Mouse (Mus musculus): Measurements from ENCODE around the gene Zcchc24. TPM values are rescaled to one million over a fixed set of nuclear protein-coding genes. Genes with fewer than 3 reads are reported as not detected.

Gene Zcchc24
- total RNA-seq, 2 experiments from 2014 or later: 56.4 to 58.5 TPM

DNA sequence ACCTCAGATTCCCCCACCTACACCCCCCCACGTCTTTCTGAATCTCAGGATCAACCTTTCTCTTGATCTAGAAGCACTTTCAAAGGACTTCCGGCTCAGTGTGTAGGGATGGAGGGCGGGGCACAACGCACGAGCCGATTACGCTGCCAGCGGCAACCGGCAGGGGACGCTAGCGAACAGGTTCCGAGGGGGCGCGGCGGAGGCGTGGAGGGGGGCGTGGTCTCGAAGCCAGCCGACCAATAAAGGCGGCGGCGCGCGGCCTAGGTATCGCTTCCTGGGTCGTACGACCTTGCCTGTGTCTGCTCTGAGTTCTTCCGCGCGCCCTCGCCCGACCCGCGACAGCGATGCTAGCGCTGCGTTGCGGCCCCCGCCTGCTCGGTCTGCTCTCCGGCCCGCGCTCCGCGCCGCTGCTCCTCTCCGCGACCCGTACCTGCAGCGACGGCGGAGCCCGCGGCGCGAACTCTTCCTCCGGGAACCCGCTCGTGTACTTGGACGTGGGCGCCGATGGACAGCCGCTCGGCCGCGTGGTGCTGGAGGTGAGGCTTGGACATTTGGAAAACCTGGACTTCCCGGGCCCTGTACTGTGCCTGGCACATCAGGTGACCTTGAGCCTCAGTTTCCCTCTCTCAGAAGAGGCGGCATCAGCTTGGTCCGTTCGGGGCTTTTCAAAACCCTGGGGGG, 74.8 kb downstream of the Zcchc24 start, which contains the start of gene Ppif:
Ppif (plus strand) TSS at position 267 of the 681 bp plus-strand sequence.
- peak within 1 kb of the TSS; percentile 91 for H3K27ac ChIP-seq
- DNase-seq (ENCODE audit: low spot score in 2 of 2): peak; percentile 94 to 99
- TF ChIP-seq CTCF (conservative IDR thresholded peaks at IDR 0.05): peak; percentile 92
- peak within 1 kb of the TSS; percentile 73 for H3K4me3 ChIP-seq

DNA sequence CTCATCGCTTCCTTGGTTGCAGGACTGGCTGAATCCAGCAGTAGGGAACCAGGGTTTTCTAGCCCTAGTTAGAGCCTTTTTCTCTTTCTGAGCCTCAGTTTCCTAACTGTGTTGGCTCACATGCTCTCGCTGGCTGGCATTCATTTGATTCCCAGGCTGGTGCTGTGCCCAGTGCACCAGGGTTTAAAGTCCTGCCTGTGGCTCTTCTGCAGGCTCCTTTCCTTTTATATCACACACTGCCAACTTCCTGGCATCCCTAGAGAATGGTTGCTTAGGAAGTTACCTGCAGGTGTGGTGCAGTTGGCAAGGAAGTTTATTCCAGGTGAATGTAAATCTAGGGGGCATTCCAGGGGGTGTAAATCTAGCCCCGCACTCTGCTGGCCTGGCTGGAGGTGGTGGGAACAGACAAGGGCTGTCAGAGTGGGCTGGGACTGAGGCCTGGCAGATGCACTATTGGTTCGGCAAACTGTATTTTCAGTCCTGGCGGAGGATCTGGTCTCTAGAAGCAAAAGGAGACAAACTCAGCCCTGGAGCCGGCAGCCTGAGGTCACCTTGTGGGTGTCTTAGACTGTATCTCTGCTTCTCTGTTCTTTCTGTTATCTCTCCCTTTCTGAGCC, 75.5 kb downstream of the Zcchc24 start:
- Histone ChIP-seq H3K27ac (peak overlapping the region; percentile 71), H3K4me3 (peak overlapping the region; percentile 73)
- DNase-seq (ENCODE audit: low spot score in 2 of 2): no peak
- no peak for TF ChIP-seq CTCF (conservative IDR thresholded peaks at IDR 0.05)

DNA sequence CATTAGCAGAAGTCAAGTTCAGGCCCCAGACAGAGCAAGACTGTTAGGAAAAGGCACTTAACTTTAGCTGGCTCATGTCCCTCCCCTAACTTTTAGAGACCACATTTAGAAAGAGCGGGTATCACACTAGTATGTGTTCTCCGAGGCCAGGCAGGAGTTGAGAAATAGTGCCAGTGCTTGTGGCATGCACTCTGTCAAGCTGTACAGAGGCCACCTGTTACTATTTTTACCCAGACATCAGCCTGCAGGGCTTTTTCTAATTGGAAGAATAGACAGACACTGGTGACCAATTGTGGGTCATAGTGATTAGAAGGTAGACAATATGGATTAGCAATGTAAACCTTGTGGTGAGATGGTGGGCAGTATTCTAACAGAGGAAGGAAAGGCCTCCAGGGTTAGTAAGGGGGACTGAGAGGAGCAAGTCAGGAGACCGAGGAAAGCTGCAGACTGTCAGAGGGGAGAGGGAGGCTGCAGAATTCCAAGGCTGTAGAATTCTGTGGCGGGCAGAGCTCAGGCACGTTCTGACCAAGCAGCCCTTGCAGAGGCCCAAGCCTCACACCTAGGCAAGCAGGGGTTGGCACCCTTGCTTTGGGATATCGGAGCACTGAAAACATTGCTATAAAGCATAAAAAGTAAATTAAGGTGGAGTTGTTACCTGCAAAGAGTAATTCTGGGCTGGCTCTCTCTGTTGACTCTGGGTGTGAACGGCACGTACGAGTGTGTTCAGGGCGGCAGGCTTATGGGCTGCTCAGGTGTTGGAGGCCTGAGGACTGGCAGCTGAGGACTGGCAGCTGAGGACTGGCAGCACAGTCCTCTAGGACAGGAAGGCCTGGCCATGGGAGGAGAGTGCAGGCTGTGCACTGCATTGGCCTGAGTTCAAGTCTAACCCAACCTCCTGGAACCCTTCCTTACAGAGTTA, 81.6 kb downstream of the Zcchc24 start:
- DNase-seq (ENCODE audit: low spot score in 2 of 2): no peak
- Histone ChIP-seq H3K4me3 (no peak overlapping the region), H3K27ac (no peak overlapping the region)
- no peak for TF ChIP-seq CTCF (conservative IDR thresholded peaks at IDR 0.05)

DNA sequence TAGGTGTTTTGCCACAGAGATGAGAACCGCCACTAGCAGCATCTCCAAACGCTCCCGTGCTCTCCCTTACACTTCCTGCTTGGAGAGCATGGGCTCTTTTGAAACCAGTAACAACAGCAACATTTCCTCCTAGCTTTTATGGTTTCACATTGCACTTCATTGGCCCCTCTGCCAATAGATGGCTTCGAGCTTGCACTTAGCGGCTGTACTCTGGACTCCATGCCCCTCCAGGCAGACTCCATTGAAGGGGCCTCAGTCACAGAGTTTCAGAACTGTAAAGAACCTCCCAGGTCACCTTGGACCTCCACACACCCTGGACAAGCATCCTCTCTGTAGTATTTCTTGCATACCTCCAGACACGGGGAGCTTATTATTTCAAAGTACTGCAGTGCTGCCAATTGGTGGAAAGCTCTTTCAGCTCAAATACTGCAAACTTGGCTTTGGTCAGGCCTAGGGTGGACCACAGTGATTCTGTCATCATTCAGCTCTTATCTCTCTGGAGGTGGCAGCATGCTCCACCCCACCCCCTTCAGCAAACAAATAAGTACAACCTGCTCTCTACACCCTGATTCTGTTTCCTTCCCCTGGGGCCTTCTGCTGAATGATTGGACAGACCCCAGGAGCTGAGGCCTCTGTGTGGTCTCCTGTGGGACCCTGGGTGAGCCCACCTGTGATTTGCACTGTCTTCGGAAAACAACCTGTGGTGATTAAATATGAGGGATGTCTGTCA, 82.5 kb downstream of the Zcchc24 start:
- H3K27ac ChIP-seq: no peak overlapping the region
- no peak for DNase-seq (ENCODE audit: low spot score in 2 of 2)
- no peak overlapping the region for H3K4me3 ChIP-seq
- no peak for TF ChIP-seq CTCF (conservative IDR thresholded peaks at IDR 0.05)

DNA sequence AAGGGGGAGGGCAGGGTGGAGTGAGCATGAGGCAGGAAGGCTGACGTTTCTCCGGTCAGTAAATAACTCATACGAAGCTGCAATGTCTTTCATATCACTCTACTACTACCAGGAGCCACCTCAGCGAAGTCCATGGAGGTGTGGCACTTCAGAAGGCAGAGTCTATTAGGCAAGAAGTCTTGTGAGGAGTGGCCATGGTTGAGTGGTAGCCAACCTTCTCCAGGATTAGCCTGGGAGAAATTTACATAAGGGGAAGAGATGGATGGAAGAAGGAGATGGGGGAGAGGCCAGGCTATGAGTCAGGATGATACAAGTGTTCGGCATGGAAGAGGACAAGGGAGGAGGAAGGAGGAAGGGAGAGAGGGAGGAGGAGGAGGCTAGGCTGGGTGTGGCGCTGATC, 86.8 kb downstream of the Zcchc24 start:
- no peak for DNase-seq (ENCODE audit: low spot score in 2 of 2)
- no peak overlapping the region for H3K4me3 ChIP-seq
- TF ChIP-seq CTCF (conservative IDR thresholded peaks at IDR 0.05): no peak
- no peak overlapping the region for H3K27ac ChIP-seq

DNA sequence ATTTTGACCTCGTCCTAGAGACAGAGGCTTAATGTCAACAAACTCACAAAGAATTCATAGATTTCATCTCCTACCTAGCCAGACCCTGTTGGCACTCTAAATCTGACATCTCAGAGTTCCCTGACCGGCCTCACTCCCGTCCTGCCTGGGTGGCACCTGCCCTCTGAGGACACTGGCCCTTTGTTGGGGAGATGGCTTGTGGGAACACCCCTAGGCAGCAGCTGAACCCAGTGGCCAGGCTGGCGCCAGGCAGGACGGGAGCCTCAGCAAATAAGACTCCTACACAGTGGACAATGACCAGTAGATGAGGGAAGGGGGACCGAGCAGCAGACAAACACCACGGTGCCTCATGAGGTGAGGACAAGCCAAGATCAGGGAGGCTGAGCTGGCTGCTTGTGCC, 89.2 kb downstream of the Zcchc24 start:
- no peak for DNase-seq (ENCODE audit: low spot score in 2 of 2)
- H3K27ac ChIP-seq: no peak overlapping the region
- TF ChIP-seq CTCF (conservative IDR thresholded peaks at IDR 0.05): no peak
- no peak overlapping the region for H3K4me3 ChIP-seq

DNA sequence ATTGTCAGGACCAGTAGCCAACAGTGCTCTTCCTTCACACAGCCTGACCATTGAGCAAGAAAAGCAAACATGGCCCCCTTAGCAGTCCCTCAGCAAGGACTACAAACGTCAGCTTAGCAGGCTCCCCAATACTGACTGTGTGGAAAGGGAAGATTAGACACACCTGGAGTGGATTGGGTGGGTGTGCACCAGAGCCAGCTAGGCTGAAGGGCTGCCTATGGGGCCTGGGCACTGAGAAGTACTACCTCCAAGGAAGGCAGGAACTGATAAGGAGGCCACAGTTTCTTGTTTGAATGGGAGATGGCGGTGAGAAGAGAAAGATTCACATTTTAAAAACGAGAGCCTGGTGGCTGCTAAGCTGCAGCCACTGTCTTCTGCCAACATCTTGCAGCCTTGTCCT, 101.3 kb downstream of the Zcchc24 start:
- DNase-seq (ENCODE audit: low spot score in 2 of 2): no peak
- no peak for TF ChIP-seq CTCF (conservative IDR thresholded peaks at IDR 0.05)
- no peak overlapping the region for H3K27ac ChIP-seq
- no peak overlapping the region for H3K4me3 ChIP-seq

DNA sequence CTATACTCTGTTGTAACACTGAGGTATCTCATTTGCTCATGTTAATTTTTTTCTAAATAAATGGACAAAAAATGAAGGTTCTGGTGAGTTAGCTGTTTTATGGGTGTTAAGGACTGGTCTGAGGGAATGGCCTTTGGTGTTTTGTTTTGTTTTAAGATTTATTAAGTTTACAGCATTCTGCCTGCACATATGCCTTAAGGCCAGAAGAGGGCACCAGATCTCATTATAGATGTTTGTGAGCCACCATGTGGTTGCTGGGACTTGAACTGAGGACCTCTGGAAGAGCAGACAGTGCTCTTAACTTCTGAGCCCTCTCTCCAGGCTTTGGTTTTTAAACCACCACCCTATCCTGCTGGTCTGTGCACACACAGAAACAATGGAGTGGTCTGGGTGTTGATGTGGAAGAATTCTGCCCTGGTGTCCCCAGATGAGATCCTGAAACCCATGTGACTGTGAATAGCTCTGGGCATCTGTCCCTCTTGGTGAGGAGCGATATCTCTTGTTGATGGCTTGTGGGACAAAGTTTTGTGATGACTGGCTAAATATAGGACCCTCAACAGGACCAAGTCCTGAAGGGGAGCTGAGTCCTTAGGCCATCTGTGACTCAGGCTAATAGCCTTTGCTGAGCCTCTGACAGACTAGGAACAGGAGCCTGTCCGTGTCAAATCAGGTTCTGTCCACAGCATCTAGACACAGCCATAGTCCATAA, 102.0 kb downstream of the Zcchc24 start:
- Histone ChIP-seq H3K27ac (no peak overlapping the region), H3K4me3 (no peak overlapping the region)
- TF ChIP-seq CTCF (conservative IDR thresholded peaks at IDR 0.05): peak; percentile 76
- no peak for DNase-seq (ENCODE audit: low spot score in 2 of 2)

DNA sequence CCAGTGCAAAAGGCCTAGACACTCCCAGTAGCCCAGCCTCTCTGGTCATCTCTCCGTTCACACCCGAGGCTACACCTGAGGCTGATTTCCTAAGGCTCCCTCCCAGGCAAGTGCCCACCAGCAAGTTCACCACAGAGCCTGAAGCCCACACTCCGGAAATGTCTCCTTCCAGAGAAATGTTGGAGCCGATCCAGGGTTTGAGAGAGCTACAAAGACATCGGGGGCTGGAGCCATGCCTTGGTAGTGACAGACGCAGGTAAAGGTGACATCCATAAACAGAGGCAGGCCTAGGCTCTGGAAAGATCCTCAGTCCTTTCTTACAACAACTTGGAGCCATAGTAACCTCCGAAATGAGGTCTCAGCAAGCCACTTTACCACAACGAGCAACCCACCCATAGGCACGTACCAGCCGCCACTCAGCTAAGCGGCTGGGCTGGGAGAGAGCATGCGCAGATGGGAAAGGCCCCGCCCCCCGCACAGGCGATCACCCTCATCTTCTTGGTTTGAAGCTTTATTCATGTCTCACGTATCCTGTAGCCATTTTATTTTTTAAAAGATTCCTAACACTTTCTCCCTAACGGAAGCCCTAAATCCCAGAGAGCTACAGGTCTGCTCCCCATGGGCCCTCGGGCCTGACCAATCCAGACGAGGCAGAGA, 103.4 kb downstream of the Zcchc24 start:
- H3K4me3 ChIP-seq: no peak overlapping the region
- DNase-seq (ENCODE audit: low spot score in 2 of 2): peak; percentile 33 to 70
- TF ChIP-seq CTCF (conservative IDR thresholded peaks at IDR 0.05): no peak
- H3K27ac ChIP-seq: peak overlapping the region; percentile 76

DNA sequence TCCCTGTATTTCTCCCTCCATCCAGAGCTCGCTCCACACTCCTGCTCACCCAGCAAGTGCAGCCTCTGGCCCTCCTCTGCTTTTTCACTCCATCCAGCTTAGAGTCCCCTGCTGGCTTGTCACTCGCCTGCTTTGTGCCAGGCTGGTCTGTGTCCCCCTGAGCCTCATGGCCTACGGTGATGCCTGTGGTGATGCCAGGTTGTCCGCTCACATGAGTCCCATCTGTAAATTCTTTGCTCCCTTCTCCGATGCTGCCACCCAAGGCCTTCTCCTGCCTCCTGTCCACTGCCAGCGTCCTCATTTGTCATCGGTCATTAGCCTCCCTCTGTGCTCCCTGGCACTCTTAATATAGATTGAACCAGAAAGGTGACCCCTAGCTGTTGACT, 104.5 kb downstream of the Zcchc24 start:
- no peak for TF ChIP-seq CTCF (conservative IDR thresholded peaks at IDR 0.05)
- Histone ChIP-seq H3K4me3 (no peak overlapping the region), H3K27ac (peak overlapping the region; percentile 62)
- DNase-seq (ENCODE audit: low spot score in 2 of 2): no peak

DNA sequence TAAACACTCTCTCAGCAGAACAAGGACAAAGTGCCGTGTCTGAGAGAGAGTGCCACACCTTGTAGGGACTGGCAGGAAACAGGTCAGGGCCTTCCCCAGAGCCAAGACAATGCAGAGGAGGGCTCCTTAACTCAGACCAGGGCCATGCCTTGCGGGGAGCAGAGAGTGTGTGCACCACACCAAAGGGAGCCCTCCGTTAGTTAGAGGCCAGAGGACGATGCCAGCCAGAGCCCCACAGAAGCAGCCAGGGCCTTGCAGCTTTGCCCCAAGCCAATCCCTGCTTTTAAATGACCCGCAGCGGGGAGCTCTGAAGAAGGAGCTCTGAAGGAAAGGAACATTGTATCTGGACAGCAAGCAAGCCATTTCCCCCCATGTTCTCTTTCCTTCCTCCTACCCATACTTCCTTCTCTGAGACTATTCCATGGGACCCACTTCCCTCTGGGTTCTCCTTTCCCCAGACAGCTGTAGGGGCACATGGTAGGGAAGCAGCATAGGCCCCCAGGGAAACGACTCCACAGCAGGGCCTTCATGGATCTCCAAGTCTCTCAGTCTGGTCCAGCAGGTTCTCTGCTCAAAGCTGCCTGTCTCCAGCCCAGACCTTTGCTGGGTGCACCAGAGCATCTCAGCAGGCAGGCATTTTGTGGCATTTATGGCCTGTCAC, 105.1 kb downstream of the Zcchc24 start:
- H3K4me3 ChIP-seq: no peak overlapping the region

More for the DNA sequence above, 105.1 kb downstream of the Zcchc24 start:
- DNase-seq (ENCODE audit: low spot score in 2 of 2): no peak
- TF ChIP-seq CTCF (conservative IDR thresholded peaks at IDR 0.05): no peak
- H3K27ac ChIP-seq: peak overlapping the region; percentile 62

Other genes with a start within 250 kb of the Zcchc24 start
- 10 to 100 TPM; 27.4 to 34.2 TPM for gene Ppif, start 74.9 kb downstream of the Zcchc24 start, total RNA-seq (2021)
- 10 to 100 TPM; 87.9 to 88.8 TPM for gene Anxa11, start 73.1 kb upstream of the Zcchc24 start, total RNA-seq (2021)
- gene Plac9a, start 134.1 kb upstream of the Zcchc24 start, total RNA-seq (2021): not detected
- 10 to 100 TPM in 1 of 2 experiments, 1 to 10 TPM in 1; 9.6 to 10.5 TPM for gene Tmem254a, start 158.6 kb upstream of the Zcchc24 start, total RNA-seq (2021)
- gene Cphx1, start 169.3 kb upstream of the Zcchc24 start, total RNA-seq (2021): not detected
- under 1 TPM in 1 of 2 experiments, not detected in 1; 0.54 TPM for gene Duxbl1, start 209.5 kb upstream of the Zcchc24 start, total RNA-seq (2021)

Measured in layer of hippocampus, adult 2 months (tissue).